Mouse (Mus musculus) heart, embryonic 15.5 days (tissue): Measurements from ENCODE around the gene Prdm16. TPM values are rescaled to one million over a fixed set of nuclear protein-coding genes. Genes with fewer than 3 reads are reported as not detected.
A peak's percentile ranks its signal among the peaks of the same experiment; 100 is the strongest.

ENCODE experiments used
- ATAC-seq: fragments of 200-750 bp; cut with Nextera tagmentation; replicated peaks from 2 replicates; pipeline ENCODE4 v1.8.0; 2017; ENCODE audit warnings: low read depth, moderate TSS enrichment; ENCODE audit not compliant: insufficient number of reproducible peaks, insufficient read depth, low FRiP score
- H3K27ac ChIP-seq: fragments of 300-500 bp; sonication (generic); 2 replicates; pipeline ENCODE4 v1.5.1; 2015; ENCODE audit warnings: mild to moderate bottlenecking, inconsistent platforms
- H3K27me3 ChIP-seq: fragments of 300-500 bp; sonication (generic); 2 replicates; pipeline ENCODE4 v1.6.1; 2015; ENCODE audit warnings: inconsistent platforms
- H3K36me3 ChIP-seq: fragments of 300-500 bp; sonication (generic); 2 replicates; pipeline ENCODE4 v1.6.1; 2015; ENCODE audit warnings: mild to moderate bottlenecking, inconsistent platforms
- H3K4me1 ChIP-seq: fragments of 300-500 bp; sonication (generic); replicated peaks from 2 replicates; pipeline ENCODE4 v1.6.1; 2015; ENCODE audit warnings: inconsistent platforms
- H3K4me2 ChIP-seq: fragments of 300-500 bp; sonication (generic); 2 replicates; pipeline ENCODE4 v1.6.1; 2015; ENCODE audit warnings: inconsistent platforms, mild to moderate bottlenecking, moderate library complexity
- H3K4me3 ChIP-seq: fragments of 300-500 bp; sonication (generic); 2 replicates; pipeline ENCODE4 v1.5.1; 2015; ENCODE audit warnings: mild to moderate bottlenecking, inconsistent platforms
- H3K9ac ChIP-seq: fragments of 300-500 bp; sonication (generic); 2 replicates; pipeline ENCODE4 v1.6.1; 2015; ENCODE audit warnings: mild to moderate bottlenecking, inconsistent platforms
- H3K9me3 ChIP-seq: fragments of 300-500 bp; sonication (generic); replicated peaks from 2 replicates; pipeline ENCODE4 v1.6.1; 2016; ENCODE audit warnings: inconsistent platforms
- WGBS: fragments of 180-500 bp; shearing (Covaris S2); methylation state at CpG from one replicate; pipeline ENCODE4 v1.1.7; 2015; ENCODE audit warnings: mixed read lengths; 5-methylcytosine and 5-hydroxymethylcytosine counted together
- polyA plus RNA-seq: library from polyadenylated mRNA; unstranded; fragments of >200 nt; fragmentation: Nextera tagmentation; extraction: Ambion mirVana; gene quantifications from 2 replicates; pipeline ENCODE4 v1.2.1, GENCODE M21; 2015

Prdm16 gene
- polyA plus RNA-seq, 1 experiment from 2014 or later: 20.9 TPM

DNA sequence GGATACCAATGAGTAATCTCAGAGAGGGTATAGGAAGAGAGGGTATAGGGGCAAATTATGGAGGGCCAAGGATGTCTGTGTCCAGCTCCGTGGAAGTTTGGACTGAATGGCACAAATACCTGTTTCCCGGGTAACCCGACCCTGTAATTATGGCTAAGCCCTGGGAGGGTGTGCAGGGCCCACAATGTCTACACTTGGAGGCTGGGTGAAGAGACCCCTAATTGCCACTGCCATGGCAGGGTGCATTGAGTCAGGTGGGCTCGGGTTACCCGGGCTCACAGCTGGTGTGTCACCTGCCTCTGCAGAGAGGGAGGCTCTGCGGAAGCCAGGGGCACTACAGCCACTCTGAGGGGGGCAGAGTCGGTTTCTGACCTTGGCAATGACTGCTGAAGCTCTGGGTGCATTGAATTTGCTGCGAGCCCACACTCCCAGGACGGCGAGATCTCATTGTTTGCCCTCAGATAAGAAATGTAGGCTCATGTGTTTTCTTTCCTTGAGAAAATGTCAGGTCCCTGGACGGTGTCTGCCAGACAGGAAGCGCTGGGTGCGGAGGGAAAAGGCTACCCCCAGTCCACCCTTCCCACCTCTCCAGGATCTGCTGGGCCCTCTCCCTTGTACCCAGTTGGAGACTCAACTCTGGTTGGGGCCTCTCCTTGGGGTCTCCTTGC lies 62.3 kb downstream of the Prdm16 start:
- no peaks in the 10 kb centered on the region for H3K9me3 ChIP-seq
- no peak overlapping the region for H3K9ac ChIP-seq
- no peaks in the 10 kb centered on the region for H3K36me3 ChIP-seq
- 53% methylated on average over 13 of the region's 13 CpGs for WGBS
- H3K27ac ChIP-seq: no peak overlapping the region
- H3K27me3 ChIP-seq: no peaks in the 10 kb centered on the region
- ATAC-seq: no peak
- peaks cover 20% of the 10 kb centered on the region for H3K4me1 ChIP-seq
- H3K4me3 ChIP-seq: no peak overlapping the region
- H3K4me2 ChIP-seq: no peak overlapping the region

DNA sequence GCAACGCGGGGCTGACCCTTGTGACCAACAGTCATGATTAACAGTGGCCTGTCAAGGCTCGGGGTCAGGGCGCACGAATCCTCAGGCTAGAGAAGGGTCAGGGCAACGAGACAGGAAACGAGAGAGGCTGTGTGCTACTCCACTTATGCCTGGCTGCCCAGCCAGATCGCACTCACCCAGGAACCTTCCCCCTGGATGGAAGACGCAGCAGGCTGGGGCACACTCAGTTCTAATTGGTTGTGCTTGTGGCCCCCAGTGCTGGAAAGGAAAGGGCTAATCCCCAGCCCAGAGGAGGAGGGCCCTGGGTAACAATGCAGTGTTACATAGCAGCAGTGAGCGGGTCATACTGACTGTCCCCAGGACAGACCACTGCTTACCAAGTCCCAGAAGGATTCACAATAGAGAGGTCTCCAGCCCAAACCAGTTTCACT lies 66.2 kb downstream of the Prdm16 start:
- H3K4me1 ChIP-seq: peaks cover 37% of the 10 kb centered on the region
- no peaks in the 10 kb centered on the region for H3K9me3 ChIP-seq
- WGBS: 32% methylated on average over 10 of the region's 10 CpGs
- no peaks in the 10 kb centered on the region for H3K36me3 ChIP-seq
- no peak overlapping the region for H3K4me2 ChIP-seq
- no peak overlapping the region for H3K27ac ChIP-seq
- H3K9ac ChIP-seq: no peak overlapping the region
- no peaks in the 10 kb centered on the region for H3K27me3 ChIP-seq
- H3K4me3 ChIP-seq: no peak overlapping the region
- no peak for ATAC-seq

DNA sequence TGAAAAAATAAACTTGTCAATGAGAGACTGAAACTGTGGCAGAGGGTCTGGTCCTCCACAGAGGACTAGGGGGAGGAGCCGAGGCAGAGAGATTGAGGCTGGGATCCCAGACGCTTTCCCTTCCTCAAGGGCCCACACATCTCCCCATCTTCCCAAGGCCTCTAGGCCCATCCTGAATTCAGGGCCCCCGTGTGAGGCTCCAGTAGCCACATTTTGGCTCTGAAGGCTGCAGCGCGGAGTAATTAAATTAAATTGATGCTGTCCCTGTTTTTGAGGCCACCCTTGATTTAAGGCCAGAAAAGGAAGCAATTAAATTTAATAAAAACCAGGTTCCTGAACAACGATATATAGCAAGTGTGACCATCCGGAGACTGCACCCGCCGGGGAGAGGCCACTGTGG lies 66.8 kb downstream of the Prdm16 start:
- H3K4me2 ChIP-seq: no peak overlapping the region
- no peaks in the 10 kb centered on the region for H3K9me3 ChIP-seq
- no peak for ATAC-seq
- 84% methylated on average over 9 of the region's 9 CpGs for WGBS
- no peaks in the 10 kb centered on the region for H3K36me3 ChIP-seq
- no peak overlapping the region for H3K27ac ChIP-seq
- H3K9ac ChIP-seq: no peak overlapping the region
- no peak overlapping the region for H3K4me3 ChIP-seq
- peaks cover 37% of the 10 kb centered on the region for H3K4me1 ChIP-seq
- no peaks in the 10 kb centered on the region for H3K27me3 ChIP-seq

DNA sequence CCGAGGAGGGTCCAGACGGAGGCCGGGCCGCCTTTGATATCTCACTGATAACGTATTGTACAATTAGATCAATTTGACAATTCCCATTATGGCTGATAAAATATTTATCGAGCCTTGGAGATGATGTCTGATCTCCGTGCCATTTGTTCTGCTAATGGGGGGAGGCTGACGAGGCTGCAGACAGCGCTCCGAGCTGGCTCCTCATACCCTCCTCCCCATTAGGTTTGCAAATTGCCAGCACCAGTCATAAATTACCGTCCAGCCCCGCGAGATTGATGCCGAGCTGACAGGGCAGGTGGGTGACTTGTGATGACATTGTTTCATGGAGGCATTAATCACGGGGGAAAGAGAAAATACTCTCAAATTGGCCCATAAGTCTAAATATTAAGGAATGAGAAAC lies 67.9 kb downstream of the Prdm16 start:
- 67% methylated on average over 15 of the region's 15 CpGs for WGBS
- peaks cover 41% of the 10 kb centered on the region for H3K4me1 ChIP-seq
- ATAC-seq: no peak

DNA sequence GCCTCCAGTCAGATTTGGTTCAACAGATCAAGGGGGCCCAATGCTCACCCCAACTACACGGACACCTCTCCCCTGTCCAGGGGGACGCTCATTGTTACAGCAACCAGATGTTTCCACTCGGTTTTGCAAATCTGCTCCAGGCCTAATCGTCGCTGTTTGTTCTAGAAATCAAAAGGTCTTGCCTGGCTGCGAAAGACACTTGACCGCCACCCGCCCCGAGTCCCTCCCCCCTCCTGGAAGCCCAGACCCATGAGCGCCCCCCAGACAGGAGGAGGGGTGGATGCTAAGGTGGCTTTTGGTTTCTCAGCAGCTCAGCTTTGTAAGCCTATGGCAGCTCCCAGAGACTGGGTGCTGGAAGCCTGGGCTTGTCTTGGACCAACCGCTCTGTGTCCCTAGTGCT lies 68.7 kb downstream of the Prdm16 start:
- Histone ChIP-seq H3K9me3 (no peaks in the 10 kb centered on the region), H3K4me1 (peaks cover 50% of the 10 kb centered on the region), H3K36me3 (no peaks in the 10 kb centered on the region), H3K27me3 (no peaks in the 10 kb centered on the region), H3K27ac (no peak overlapping the region), H3K9ac (no peak overlapping the region), H3K4me3 (no peak overlapping the region), H3K4me2 (no peak overlapping the region)
- WGBS: 52% methylated on average over 11 of the region's 11 CpGs
- no peak for ATAC-seq

More for the DNA sequence above, 67.9 kb downstream of the Prdm16 start:
- no peaks in the 10 kb centered on the region for H3K9me3 ChIP-seq
- no peak overlapping the region for H3K4me2 ChIP-seq
- H3K27ac ChIP-seq: no peak overlapping the region
- no peaks in the 10 kb centered on the region for H3K36me3 ChIP-seq
- H3K4me3 ChIP-seq: no peak overlapping the region
- no peak overlapping the region for H3K9ac ChIP-seq
- no peaks in the 10 kb centered on the region for H3K27me3 ChIP-seq

DNA sequence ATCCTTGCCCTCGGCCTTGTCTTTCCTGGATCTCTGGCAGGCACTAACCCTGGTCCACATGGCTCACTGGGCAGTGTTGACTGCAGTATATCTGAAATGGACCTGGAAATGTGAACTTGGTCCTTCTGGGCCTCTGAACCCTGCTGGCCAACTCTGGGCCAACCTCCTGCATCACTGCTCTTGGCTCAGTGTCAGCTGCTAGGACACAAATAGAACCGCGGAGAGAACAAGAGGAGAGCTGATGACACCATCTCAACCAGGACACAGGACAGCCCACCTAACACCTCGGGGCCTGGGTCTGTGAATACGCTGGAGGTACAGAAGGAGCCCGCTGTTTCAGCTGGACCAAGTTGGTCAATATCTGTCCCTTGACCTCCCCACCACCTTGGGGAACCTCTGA lies 73.5 kb downstream of the Prdm16 start:
- Histone ChIP-seq H3K9me3 (no peaks in the 10 kb centered on the region), H3K27me3 (no peaks in the 10 kb centered on the region), H3K9ac (no peak overlapping the region; the same call in 1 of the 2 replicates), H3K4me1 (peaks cover 42% of the 10 kb centered on the region), H3K4me3 (no peak overlapping the region), H3K36me3 (no peaks in the 10 kb centered on the region), H3K4me2 (no peak overlapping the region), H3K27ac (peak overlapping the region; percentile 69)
- 46% methylated on average over 6 of the region's 6 CpGs for WGBS
- ATAC-seq: no peak

DNA sequence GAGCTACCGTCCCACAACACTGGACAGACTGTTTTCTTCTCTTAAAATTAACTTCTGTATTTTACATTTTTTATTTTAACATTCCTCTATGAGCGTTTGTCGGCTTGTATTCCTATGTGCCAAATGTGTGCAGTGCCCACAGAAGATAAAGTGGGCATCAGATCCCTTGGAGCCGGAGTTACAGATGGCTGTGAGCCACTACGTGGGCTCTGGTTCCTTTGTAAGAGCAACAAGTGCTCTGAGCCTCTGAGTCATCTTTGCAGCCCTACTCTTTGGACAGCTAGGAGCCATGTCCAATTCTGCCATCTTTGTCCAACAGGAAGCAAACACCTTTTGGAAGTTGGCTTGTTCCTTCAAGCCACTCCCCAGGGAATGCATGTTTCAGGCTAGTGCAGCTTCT lies 78.6 kb downstream of the Prdm16 start:
- no peak for ATAC-seq
- Histone ChIP-seq H3K9me3 (no peaks in the 10 kb centered on the region), H3K27ac (no peak overlapping the region), H3K27me3 (0 out of 2 replicates have a peak, but pooled peaks cover 4% of the 10 kb centered on the region), H3K4me1 (peaks cover 33% of the 10 kb centered on the region), H3K36me3 (no peaks in the 10 kb centered on the region), H3K9ac (no peak overlapping the region), H3K4me3 (no peak overlapping the region), H3K4me2 (no peak overlapping the region)
- WGBS: 86% methylated on average over 5 of the region's 5 CpGs

DNA sequence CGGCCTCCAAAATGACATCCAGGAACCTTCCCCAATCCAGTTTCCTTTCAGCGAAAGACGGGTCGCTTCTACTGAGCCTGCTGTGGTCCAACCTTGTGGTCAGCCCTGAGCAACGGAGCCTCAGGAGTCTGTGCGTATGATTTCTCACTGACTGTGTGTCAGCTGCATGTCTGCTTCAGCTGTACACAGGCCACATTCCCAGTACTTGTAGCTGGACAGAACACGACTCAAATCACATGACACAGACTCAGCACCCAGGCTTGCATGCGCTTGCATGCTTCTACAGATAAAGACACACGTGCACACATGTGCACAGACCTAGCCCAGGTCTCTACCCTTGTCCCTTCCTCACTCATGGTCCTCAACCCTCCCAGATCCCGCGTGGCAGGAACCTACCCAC lies 79.5 kb downstream of the Prdm16 start:
- no peak for ATAC-seq
- no peak overlapping the region for H3K4me3 ChIP-seq
- no peaks in the 10 kb centered on the region for H3K9me3 ChIP-seq
- no peak overlapping the region for H3K27ac ChIP-seq
- no peaks in the 10 kb centered on the region for H3K36me3 ChIP-seq
- no peak overlapping the region for H3K4me2 ChIP-seq
- H3K27me3 ChIP-seq: 0 out of 2 replicates have a peak, but pooled peaks cover 4% of the 10 kb centered on the region
- H3K9ac ChIP-seq: no peak overlapping the region
- peaks cover 27% of the 10 kb centered on the region for H3K4me1 ChIP-seq
- WGBS: 73% methylated on average over 11 of the region's 11 CpGs

DNA sequence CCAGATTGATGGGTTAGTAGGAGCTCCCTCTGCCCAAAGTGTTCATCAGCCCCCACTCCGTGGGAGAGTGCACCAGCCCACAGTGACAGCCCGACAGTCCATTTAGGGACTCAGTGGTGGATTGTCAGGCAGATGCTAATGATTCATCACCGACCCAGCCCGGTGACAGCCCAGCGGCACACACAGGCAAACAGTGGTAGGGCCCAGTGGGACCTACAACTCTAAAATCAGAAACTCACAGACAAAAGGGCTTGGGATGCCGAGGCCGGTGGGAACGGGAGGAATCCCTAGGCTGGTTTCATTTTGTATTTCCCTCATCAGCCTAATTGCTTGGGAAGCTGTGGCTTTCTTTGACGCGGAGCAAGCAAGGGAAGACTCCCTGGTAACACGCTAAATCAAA lies 80.3 kb downstream of the Prdm16 start:
- no peak overlapping the region for H3K4me2 ChIP-seq
- no peak overlapping the region for H3K9ac ChIP-seq
- H3K4me3 ChIP-seq: no peak overlapping the region
- H3K4me1 ChIP-seq: peaks cover 27% of the 10 kb centered on the region
- 0 out of 2 replicates have a peak, but pooled peaks cover 4% of the 10 kb centered on the region for H3K27me3 ChIP-seq
- H3K9me3 ChIP-seq: no peaks in the 10 kb centered on the region
- WGBS: 68% methylated on average over 11 of the region's 11 CpGs
- ATAC-seq: no peak
- no peaks in the 10 kb centered on the region for H3K36me3 ChIP-seq
- no peak overlapping the region for H3K27ac ChIP-seq

DNA sequence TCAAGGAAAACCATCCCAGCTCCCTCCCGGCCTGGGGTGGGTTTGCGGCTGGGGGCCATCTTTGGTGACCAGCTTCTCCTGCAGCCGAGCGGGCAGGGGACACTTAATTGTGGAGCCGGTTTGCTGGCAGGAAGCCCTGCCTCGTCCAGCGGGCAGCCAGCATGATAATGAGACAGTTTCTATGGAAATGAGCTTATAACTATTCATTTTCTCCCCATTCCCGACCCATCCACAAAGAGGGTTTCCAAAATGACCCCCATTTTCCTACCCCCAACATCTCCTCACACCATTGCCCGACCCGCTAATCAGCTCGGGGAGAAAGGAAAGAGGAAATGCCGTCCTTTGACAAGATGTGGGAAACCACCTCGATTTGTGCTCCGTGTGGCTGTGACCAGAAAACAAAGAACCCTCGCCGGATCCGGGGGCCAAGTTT lies 86.7 kb downstream of the Prdm16 start:
- H3K27me3 ChIP-seq: no peaks in the 10 kb centered on the region
- H3K9ac ChIP-seq: 0 out of 2 replicates have a peak overlapping the region, but pooled peaks have one; percentile 9
- peaks cover 49% of the 10 kb centered on the region for H3K4me1 ChIP-seq
- H3K4me2 ChIP-seq: peak overlapping the region; percentile 39
- no peak overlapping the region for H3K27ac ChIP-seq
- H3K36me3 ChIP-seq: no peaks in the 10 kb centered on the region
- WGBS: 42% methylated on average over 17 of the region's 17 CpGs
- no peaks in the 10 kb centered on the region for H3K9me3 ChIP-seq
- H3K4me3 ChIP-seq: no peak overlapping the region
- ATAC-seq: no peak

DNA sequence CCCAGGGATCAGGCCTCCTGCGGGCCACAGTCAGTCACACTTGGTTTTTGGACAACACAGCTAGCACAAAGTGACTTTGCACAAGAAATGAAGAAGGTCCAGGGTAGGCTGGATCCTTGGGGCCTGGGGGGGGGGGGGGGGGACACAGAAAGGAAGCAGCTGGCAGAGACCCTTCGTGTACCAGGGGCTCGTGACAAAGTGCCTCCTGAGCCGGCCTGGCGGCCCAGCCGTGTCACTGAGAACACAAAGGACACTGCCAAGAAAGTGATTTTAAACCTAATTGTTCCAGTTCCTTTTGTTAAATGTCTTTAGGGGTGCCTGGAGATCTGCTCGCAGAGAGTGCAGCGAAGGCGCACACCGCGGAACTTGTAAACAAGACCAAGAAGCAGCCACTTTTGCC lies 87.2 kb downstream of the Prdm16 start:
- H3K4me2 ChIP-seq: peak overlapping the region; percentile 39
- no peak overlapping the region for H3K4me3 ChIP-seq
- no peak overlapping the region for H3K27ac ChIP-seq
- 81% methylated on average over 11 of the region's 11 CpGs for WGBS
- ATAC-seq: no peak
- no peaks in the 10 kb centered on the region for H3K9me3 ChIP-seq
- 0 out of 2 replicates have a peak overlapping the region, but pooled peaks have one; percentile 9 for H3K9ac ChIP-seq
- H3K4me1 ChIP-seq: peaks cover 52% of the 10 kb centered on the region
- H3K36me3 ChIP-seq: no peaks in the 10 kb centered on the region
- no peaks in the 10 kb centered on the region for H3K27me3 ChIP-seq
